Mouse (Mus musculus) gastrocnemius, adult 8-10 months (tissue): Measurements from ENCODE around the gene Lsm5. TPM values are rescaled to one million over a fixed set of nuclear protein-coding genes. Genes with fewer than 3 reads are reported as not detected.

Experiments used
- DNase-seq, 2 experiments: peaks; one replicate each; pipeline ENCODE4 v3.0.0; 2022; ENCODE audit warnings: low spot score in 2 of 2
- total RNA-seq, 4 experiments: library from RNA; stranded (reverse); gene quantifications; 2 replicates each; pipeline ENCODE4 v1.2.4; 2022

Gene Lsm5
- 10 to 100 TPM in 3 of 4 experiments, 1 to 10 TPM in 1; 8.4 to 16.6 (median 14.0) TPM for total RNA-seq

GRCm38 (mm10) chr6:56703931-56704900 lies at the start of gene Lsm5:
Lsm5 (minus strand) TSS chr6:56704710.
- DNase-seq, result peak; percentile 80 to 81

GRCm38 (mm10) chr6:56753719-56754118 lies 49.2 kb upstream of the Lsm5 start:
- no peak for DNase-seq

GRCm38 (mm10) chr6:56745950-56746543 lies 41.5 kb upstream of the Lsm5 start:
- no peak for DNase-seq

- no peak for DNase-seq
Measured at GRCm38 (mm10) chr6:56732545-56732944, 28.0 kb upstream of the Lsm5 start.

- no peak for DNase-seq
Measured at GRCm38 (mm10) chr6:56720877-56721276, 16.4 kb upstream of the Lsm5 start.

- DNase-seq, result no peak
Measured at GRCm38 (mm10) chr6:56719071-56719470, 14.6 kb upstream of the Lsm5 start.

GRCm38 (mm10) chr6:56715270-56715666 lies 10.8 kb upstream of the Lsm5 start:
- DNase-seq, result peak in 1 of 2 experiments; percentile 3

GRCm38 (mm10) chr6:56714574-56715269 lies 10.2 kb upstream of the Lsm5 start, which contains the start of gene Avl9:
Avl9 (plus strand) TSS chr6:56714899.
- DNase-seq, result peak; percentile 98

GRCm38 (mm10) chr6:56714186-56714573 lies 9.7 kb upstream of the Lsm5 start:
- DNase-seq, result no peak

GRCm38 (mm10) chr6:56692445-56692844 lies 12.1 kb downstream of the Lsm5 start:
- DNase-seq, result no peak

GRCm38 (mm10) chr6:56691205-56691604 lies 13.3 kb downstream of the Lsm5 start:
- DNase-seq, result peak in 1 of 2 experiments; percentile 4

GRCm38 (mm10) chr6:56688238-56688637 lies 16.3 kb downstream of the Lsm5 start:
- DNase-seq, result no peak

GRCm38 (mm10) chr6:56664410-56664809 lies 40.1 kb downstream of the Lsm5 start:
- no peak for DNase-seq

- DNase-seq, result no peak
Measured at GRCm38 (mm10) chr6:56655393-56655792, 49.1 kb downstream of the Lsm5 start.

- DNase-seq, result no peak
Measured at GRCm38 (mm10) chr6:56652121-56652592, 52.4 kb downstream of the Lsm5 start.

Other genes with a start within 250 kb of the Lsm5 start
- gene Pde1c, start 135.6 kb downstream of the Lsm5 start, total RNA-seq, result under 1 TPM; 0.46 to 0.87 (median 0.68) TPM
- 1 to 10 TPM; 2.5 to 5.7 (median 3.3) TPM for gene Avl9, start 10.2 kb upstream of the Lsm5 start, total RNA-seq
- 10 to 100 TPM; 22.5 to 29.1 (median 23.6) TPM for gene Kbtbd2, start 93.1 kb upstream of the Lsm5 start, total RNA-seq
- 10 to 100 TPM; 58.9 to 65.0 (median 60.8) TPM for gene Fkbp9, start 127.3 kb upstream of the Lsm5 start, total RNA-seq
- gene Nt5c3, start 219.2 kb upstream of the Lsm5 start, total RNA-seq, result 10 to 100 TPM; 42.6 to 57.6 (median 54.1) TPM
- under 1 TPM in 1 of 4 experiments, not detected in 3; 0.19 TPM for gene Vmn1r4, start 219.3 kb upstream of the Lsm5 start, total RNA-seq